Mouse (Mus musculus): ENCODE measurements around the gene Hivep3. TPM values are rescaled to one million over a fixed set of nuclear protein-coding genes. Genes with fewer than 3 reads are reported as not detected.

Hivep3 gene
- total and polyA plus RNA-seq, 3 experiments: 14.4 to 32.3 (median 21.2) TPM

- Histone ChIP-seq H3K9me3 (replicated peaks; ENCODE audit: low read length) (no peaks in the 10 kb centered on the region), H3K36me3 (replicated peaks in 1 of 2; ENCODE audit: control insufficient read depth in 1 of 2, insufficient read depth in 1 of 2, low read length in 1 of 2) (no peaks in the 10 kb centered on the region), H3K4me1 (ENCODE audit: control insufficient read depth in 1 of 2, insufficient read depth in 2 of 2) (peaks cover 63 to 100% of the 10 kb centered on the region in 2 experiments), H3K4me3 (replicated peaks in 1 of 3; ENCODE audit: low read depth in 2 of 3, low read length in 2 of 3, poor library complexity in 1 of 3) (no peak overlapping the region), H3K79me2 (replicated peaks; ENCODE audit: control insufficient read depth, extremely low read depth, insufficient read depth, poor library complexity, severe bottlenecking) (no peaks in the 10 kb centered on the region), H3K27ac (ENCODE audit: insufficient read depth, low read depth) (no peak overlapping the region), H3K9ac (ENCODE audit: insufficient read depth, low read depth) (no peak overlapping the region), H3K27me3 (replicated peaks) (no peaks in the 10 kb centered on the region), H3K4me2 (ENCODE audit: insufficient read depth, low read depth, poor library complexity, severe bottlenecking) (no peak overlapping the region)
- in situ Hi-C loops (cut with MboI; ENCODE audit: low pct_ligation_motif_present, low pct_unique_long_range_greater_than_20kb, low sequenced_read_pairs): no loop called here
- dilution Hi-C loops (cut with MboI; ENCODE audit: extremely low pct_ligation_motif_present, extremely low pct_unique_long_range_greater_than_20kb, low sequenced_read_pairs): no loop called here
- no peak for DNase-seq (ENCODE audit: extremely low read depth)
- 0 out of 2 replicates have a peak, but pooled peaks have one; percentile 22 for TF ChIP-seq TCF12 (IDR thresholded peaks at IDR 0.05; ENCODE audit: low read depth, low read length)
- no peak for TF ChIP-seq BHLHE40 (IDR thresholded peaks at IDR 0.05; ENCODE audit: low read depth, low read length)
- no peak for TF ChIP-seq HCFC1 (IDR thresholded peaks at IDR 0.05; ENCODE audit: low read depth, low read length)
- TF ChIP-seq RCOR1 (conservative IDR thresholded peaks at IDR 0.05; ENCODE audit: low read depth, low read length): no peak
- TF ChIP-seq ETS1 (conservative IDR thresholded peaks at IDR 0.05; ENCODE audit: low read depth, low read length): no peak
- TF ChIP-seq IRF4 (IDR thresholded peaks at IDR 0.05; ENCODE audit: low read depth, low read length): no peak
- TF ChIP-seq CHD2 (IDR thresholded peaks at IDR 0.05; ENCODE audit: low read length): no peak
- no peak for TF ChIP-seq E2F4 (IDR thresholded peaks at IDR 0.05; ENCODE audit: insufficient replicate concordance, low read depth, low read length)
- no peak for TF ChIP-seq SMC3 (IDR thresholded peaks at IDR 0.05; ENCODE audit: low read depth, low read length)
- 0 out of 2 replicates have a peak, but pooled peaks have one; percentile 17 for TF ChIP-seq EP300 (IDR thresholded peaks at IDR 0.05; ENCODE audit: low read length)
- TF ChIP-seq CTCF (conservative IDR thresholded peaks at IDR 0.05 in 1 of 2, IDR thresholded peaks at IDR 0.05 in 1 of 2; ENCODE audit: low read depth in 2 of 2, low read length in 2 of 2): no peak
- no peak for TF ChIP-seq PAX5 (IDR thresholded peaks at IDR 0.05; ENCODE audit: low read length)
- TF ChIP-seq MXI1 (IDR thresholded peaks at IDR 0.05; ENCODE audit: low read depth, low read length): no peak
- TF ChIP-seq SIN3A (IDR thresholded peaks at IDR 0.05; ENCODE audit: low read length): no peak
- TF ChIP-seq MAFK (IDR thresholded peaks at IDR 0.05; ENCODE audit: insufficient replicate concordance, low read length): no peak
Measured at GRCm38 (mm10) chr4:119987376-119988087, 253.9 kb downstream of the Hivep3 start.

- Histone ChIP-seq H3K27me3 (replicated peaks) (no peaks in the 10 kb centered on the region), H3K9me3 (replicated peaks; ENCODE audit: low read length) (no peaks in the 10 kb centered on the region), H3K79me2 (replicated peaks; ENCODE audit: control insufficient read depth, extremely low read depth, insufficient read depth, poor library complexity, severe bottlenecking) (no peaks in the 10 kb centered on the region), H3K9ac (ENCODE audit: insufficient read depth, low read depth) (no peak overlapping the region), H3K4me3 (replicated peaks in 1 of 3; ENCODE audit: low read depth in 2 of 3, low read length in 2 of 3, poor library complexity in 1 of 3) (no peak overlapping the region), H3K27ac (ENCODE audit: insufficient read depth, low read depth) (no peak overlapping the region), H3K4me2 (ENCODE audit: insufficient read depth, low read depth, poor library complexity, severe bottlenecking) (no peak overlapping the region), H3K36me3 (replicated peaks in 1 of 2; ENCODE audit: control insufficient read depth in 1 of 2, insufficient read depth in 1 of 2, low read length in 1 of 2) (no peaks in the 10 kb centered on the region), H3K4me1 (ENCODE audit: control insufficient read depth in 1 of 2, insufficient read depth in 2 of 2) (peaks cover 52 to 85% of the 10 kb centered on the region in 2 experiments)
- in situ Hi-C loops (cut with MboI; ENCODE audit: low pct_ligation_motif_present, low pct_unique_long_range_greater_than_20kb, low sequenced_read_pairs) (no loop called here), dilution Hi-C loops (cut with MboI; ENCODE audit: extremely low pct_ligation_motif_present, extremely low pct_unique_long_range_greater_than_20kb, low sequenced_read_pairs) (no loop called here)
- DNase-seq (ENCODE audit: extremely low read depth): no peak
- TF ChIP-seq KAT2A (IDR thresholded peaks at IDR 0.05; ENCODE audit: insufficient replicate concordance, low read length): no peak
- TF ChIP-seq TCF12 (IDR thresholded peaks at IDR 0.05; ENCODE audit: low read depth, low read length): no peak
- no peak for TF ChIP-seq ZKSCAN1 (IDR thresholded peaks at IDR 0.05; ENCODE audit: borderline replicate concordance, low read depth, low read length)
- no peak for TF ChIP-seq EP300 (IDR thresholded peaks at IDR 0.05; ENCODE audit: low read length)
- no peak for TF ChIP-seq BHLHE40 (IDR thresholded peaks at IDR 0.05; ENCODE audit: low read depth, low read length)
- TF ChIP-seq GABPA (IDR thresholded peaks at IDR 0.05; ENCODE audit: insufficient replicate concordance, low read depth, low read length): no peak
- no peak for TF ChIP-seq USF2 (conservative IDR thresholded peaks at IDR 0.05; ENCODE audit: low read depth, low read length)
- TF ChIP-seq POLR2AphosphoS2 (IDR thresholded peaks at IDR 0.05; ENCODE audit: low read depth, low read length): no peak
- TF ChIP-seq ZC3H11A (IDR thresholded peaks at IDR 0.05; ENCODE audit: low read depth, low read length): no peak
- TF ChIP-seq NRF1 (IDR thresholded peaks at IDR 0.05; ENCODE audit: low read depth, low read length): no peak
- TF ChIP-seq MAZ (IDR thresholded peaks at IDR 0.05; ENCODE audit: low read depth, low read length): no peak
- TF ChIP-seq PAX5 (IDR thresholded peaks at IDR 0.05; ENCODE audit: low read length): no peak
- no peak for TF ChIP-seq SIN3A (IDR thresholded peaks at IDR 0.05; ENCODE audit: low read length)
- no peak for TF ChIP-seq TBP (conservative IDR thresholded peaks at IDR 0.05; ENCODE audit: low read depth, low read length)
- no peak for TF ChIP-seq MAX (IDR thresholded peaks at IDR 0.05; ENCODE audit: low read length)
- TF ChIP-seq ETS1 (conservative IDR thresholded peaks at IDR 0.05; ENCODE audit: low read depth, low read length): no peak
- no peak for TF ChIP-seq NELFE (IDR thresholded peaks at IDR 0.05; ENCODE audit: low read depth, low read length)
- TF ChIP-seq CHD2 (IDR thresholded peaks at IDR 0.05; ENCODE audit: low read length): no peak
- TF ChIP-seq E2F4 (IDR thresholded peaks at IDR 0.05; ENCODE audit: insufficient replicate concordance, low read depth, low read length): no peak
- TF ChIP-seq ZMIZ1 (IDR thresholded peaks at IDR 0.05; ENCODE audit: low read depth, low read length): no peak
Measured at GRCm38 (mm10) chr4:119989031-119989693, 255.6 kb downstream of the Hivep3 start.
